Mouse (Mus musculus) embryonic facial prominence, embryonic 11.5 days (tissue): ENCODE data around the gene Cadm1. TPM values are rescaled to one million over a fixed set of nuclear protein-coding genes. Genes with fewer than 3 reads are reported as not detected.

Experiments
- ATAC-seq: fragments of 200-750 bp; cut with Nextera tagmentation; replicated peaks from 2 replicates; pipeline ENCODE4 v1.8.0; 2017; ENCODE audit warnings: low read depth; ENCODE audit not compliant: insufficient number of reproducible peaks, low FRiP score, low TSS enrichment
- DNase-seq: peaks from one replicate; pipeline ENCODE4 v3.0.0-alpha.2; 2015; ENCODE audit warnings: low spot score
- H3K27ac ChIP-seq: fragments of 300-500 bp; sonication (generic); replicated peaks from 2 replicates; pipeline ENCODE4 v1.5.1; 2014; ENCODE audit warnings: mild to moderate bottlenecking, low read depth, low read length, control low read depth
- H3K27me3 ChIP-seq: fragments of 300-500 bp; sonication (generic); 2 replicates; pipeline ENCODE4 v1.6.1; 2014; ENCODE audit warnings: mild to moderate bottlenecking, low read length, moderate library complexity, mixed read lengths; ENCODE audit not compliant: control insufficient read depth, insufficient read depth
- H3K36me3 ChIP-seq: fragments of 300-500 bp; sonication (generic); replicated peaks from 2 replicates; pipeline ENCODE4 v1.6.1; 2014; ENCODE audit warnings: low read depth, mild to moderate bottlenecking, low read length, moderate library complexity, mixed read lengths; ENCODE audit not compliant: control insufficient read depth, insufficient read depth
- H3K4me1 ChIP-seq: fragments of 300-500 bp; sonication (generic); 2 replicates; pipeline ENCODE4 v1.6.1; 2014; ENCODE audit warnings: low read length, mixed read lengths; ENCODE audit not compliant: control insufficient read depth, insufficient read depth
- H3K4me2 ChIP-seq: fragments of 300-500 bp; sonication (generic); 2 replicates; pipeline ENCODE4 v1.6.1; 2014; ENCODE audit warnings: low read depth, mild to moderate bottlenecking, control low read depth, low read length, moderate library complexity
- H3K4me3 ChIP-seq: fragments of 300-500 bp; sonication (generic); 2 replicates; pipeline ENCODE4 v1.5.1; 2014; ENCODE audit warnings: low read depth, low read length, control low read depth
- H3K9ac ChIP-seq: fragments of 300-500 bp; sonication (generic); replicated peaks from 2 replicates; pipeline ENCODE4 v1.6.1; 2014; ENCODE audit warnings: mild to moderate bottlenecking, control low read depth, low read length
- H3K9me3 ChIP-seq: fragments of 300-500 bp; sonication (generic); replicated peaks from 2 replicates; pipeline ENCODE4 v1.6.1; 2016; ENCODE audit warnings: mild to moderate bottlenecking, low read length, inconsistent platforms, mixed read lengths; ENCODE audit not compliant: control insufficient read depth
- WGBS: fragments of 180-500 bp; shearing (Covaris S2); extraction: QIAGEN DNeasy Blood & Tissue Kit; methylation state at CpG from one replicate; pipeline ENCODE4 v1.1.7; 2014; 5-methylcytosine and 5-hydroxymethylcytosine counted together
- polyA plus RNA-seq: library from polyadenylated mRNA; unstranded; fragments of >200 nt; fragmentation: Nextera tagmentation; extraction: Ambion mirVana; gene quantifications from 2 replicates; pipeline ENCODE4 v1.2.1, GENCODE M21; 2014

Cadm1 gene
- polyA plus RNA-seq, 1 experiment from 2014 or later: 99.3 TPM

GRCm38 (mm10) chr9:47575764-47576163, 45.8 kb downstream of the Cadm1 start:
- no peak for ATAC-seq
- H3K4me1 ChIP-seq: no peaks in the 10 kb centered on the region
- WGBS: 58% methylated on average over 11 of the region's 11 CpGs

GRCm38 (mm10) chr9:47579464-47579863, 49.5 kb downstream of the Cadm1 start:
- no peak for DNase-seq
- H3K4me3 ChIP-seq: no peak overlapping the region
- H3K27ac ChIP-seq: no peak overlapping the region
- no peak for ATAC-seq
- H3K9ac ChIP-seq: no peak overlapping the region
- no peaks in the 10 kb centered on the region for H3K36me3 ChIP-seq
- WGBS: 92% methylated on average over 6 of the region's 6 CpGs
- no peaks in the 10 kb centered on the region for H3K9me3 ChIP-seq
- H3K27me3 ChIP-seq: no peaks in the 10 kb centered on the region
- no peaks in the 10 kb centered on the region; the same call in 1 of the 2 replicates for H3K4me1 ChIP-seq
- H3K4me2 ChIP-seq: no peak overlapping the region

More at GRCm38 (mm10) chr9:47575764-47576163, 45.8 kb downstream of the Cadm1 start:
- DNase-seq: no peak
- Histone ChIP-seq H3K9ac (no peak overlapping the region), H3K4me2 (no peak overlapping the region), H3K27me3 (no peaks in the 10 kb centered on the region), H3K27ac (no peak overlapping the region), H3K4me3 (no peak overlapping the region), H3K9me3 (no peaks in the 10 kb centered on the region), H3K36me3 (no peaks in the 10 kb centered on the region)

- Histone ChIP-seq H3K9ac (no peak overlapping the region), H3K4me3 (no peak overlapping the region)
- WGBS: 73% methylated on average over 6 of the region's 6 CpGs
Observed at GRCm38 (mm10) chr9:47581576-47582365, 51.8 kb downstream of the Cadm1 start.

GRCm38 (mm10) chr9:47583241-47583640, 53.3 kb downstream of the Cadm1 start:
- Histone ChIP-seq H3K9me3 (no peaks in the 10 kb centered on the region), H3K4me2 (no peak overlapping the region), H3K27me3 (no peaks in the 10 kb centered on the region), H3K9ac (no peak overlapping the region), H3K4me3 (no peak overlapping the region), H3K27ac (no peak overlapping the region), H3K4me1 (no peaks in the 10 kb centered on the region; the same call in 1 of the 2 replicates), H3K36me3 (no peaks in the 10 kb centered on the region)
- DNase-seq (no peak), ATAC-seq (no peak)
- WGBS: 85% methylated on average over 4 of the region's 4 CpGs

More at GRCm38 (mm10) chr9:47581576-47582365, 51.8 kb downstream of the Cadm1 start:
- H3K9me3 ChIP-seq: no peaks in the 10 kb centered on the region
- no peak for DNase-seq
- no peak overlapping the region for H3K27ac ChIP-seq
- no peak overlapping the region for H3K4me2 ChIP-seq
- no peaks in the 10 kb centered on the region for H3K36me3 ChIP-seq
- no peaks in the 10 kb centered on the region for H3K27me3 ChIP-seq
- no peaks in the 10 kb centered on the region; the same call in 1 of the 2 replicates for H3K4me1 ChIP-seq
- no peak for ATAC-seq

- no peaks in the 10 kb centered on the region for H3K36me3 ChIP-seq
- H3K4me2 ChIP-seq: no peak overlapping the region
- H3K4me3 ChIP-seq: no peak overlapping the region
- H3K27me3 ChIP-seq: no peaks in the 10 kb centered on the region
- WGBS: 62% methylated on average over 5 of the region's 5 CpGs
- no peak overlapping the region for H3K27ac ChIP-seq
- ATAC-seq: no peak
- DNase-seq: peak; percentile 23
- H3K9me3 ChIP-seq: no peaks in the 10 kb centered on the region
- H3K4me1 ChIP-seq: no peaks in the 10 kb centered on the region; the same call in 1 of the 2 replicates
- no peak overlapping the region for H3K9ac ChIP-seq
Observed at GRCm38 (mm10) chr9:47586176-47586575, 56.2 kb downstream of the Cadm1 start.

GRCm38 (mm10) chr9:47586839-47587238, 56.9 kb downstream of the Cadm1 start:
- DNase-seq (no peak), ATAC-seq (no peak)
- H3K27ac ChIP-seq: no peak overlapping the region
- H3K4me2 ChIP-seq: no peak overlapping the region
- 93% methylated on average over 8 of the region's 8 CpGs for WGBS
- H3K9ac ChIP-seq: no peak overlapping the region
- H3K4me1 ChIP-seq: no peaks in the 10 kb centered on the region; the same call in 1 of the 2 replicates
- no peaks in the 10 kb centered on the region for H3K9me3 ChIP-seq
- H3K4me3 ChIP-seq: no peak overlapping the region
- H3K36me3 ChIP-seq: no peaks in the 10 kb centered on the region
- H3K27me3 ChIP-seq: no peaks in the 10 kb centered on the region

- Histone ChIP-seq H3K9ac (no peak overlapping the region), H3K4me2 (no peak overlapping the region), H3K36me3 (no peaks in the 10 kb centered on the region), H3K4me3 (no peak overlapping the region), H3K9me3 (no peaks in the 10 kb centered on the region), H3K4me1 (no peaks in the 10 kb centered on the region; the same call in 1 of the 2 replicates), H3K27ac (no peak overlapping the region), H3K27me3 (no peaks in the 10 kb centered on the region)
- DNase-seq: peak; percentile 26
- no peak for ATAC-seq
- 55% methylated on average over 7 of the region's 7 CpGs for WGBS
Observed at GRCm38 (mm10) chr9:47587577-47588194, 57.7 kb downstream of the Cadm1 start.

GRCm38 (mm10) chr9:47589832-47590231, 59.9 kb downstream of the Cadm1 start:
- no peak for ATAC-seq

More at GRCm38 (mm10) chr9:47589832-47590231, 59.9 kb downstream of the Cadm1 start:
- H3K36me3 ChIP-seq: no peaks in the 10 kb centered on the region
- WGBS: 87% methylated on average over 5 of the region's 5 CpGs
- no peak overlapping the region for H3K4me3 ChIP-seq
- DNase-seq: no peak
- H3K27me3 ChIP-seq: no peaks in the 10 kb centered on the region
- H3K4me2 ChIP-seq: no peak overlapping the region
- no peaks in the 10 kb centered on the region; the same call in 1 of the 2 replicates for H3K4me1 ChIP-seq
- no peak overlapping the region for H3K9ac ChIP-seq
- no peak overlapping the region for H3K27ac ChIP-seq
- no peaks in the 10 kb centered on the region for H3K9me3 ChIP-seq
